Mouse (Mus musculus): ENCODE results near the gene Cntn4.

DNA sequence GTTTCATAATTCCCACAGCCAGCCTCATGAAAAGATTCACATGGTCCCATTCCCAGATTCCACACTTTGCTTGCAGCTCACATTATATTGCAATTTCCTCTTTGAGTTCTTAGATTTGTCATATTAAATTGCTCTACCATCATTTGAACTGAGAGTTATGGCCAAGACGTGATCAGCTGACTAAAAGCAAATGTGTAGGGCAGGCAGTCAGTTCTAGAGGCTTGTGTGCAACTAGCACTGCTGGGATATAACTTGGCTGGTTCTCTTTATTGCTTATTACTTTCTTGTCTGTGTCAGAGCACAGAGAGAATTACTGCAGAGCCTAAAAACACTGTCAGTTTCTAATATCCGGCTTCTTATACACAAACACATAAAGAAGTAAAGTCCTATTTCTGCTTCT, 673.9 kb downstream of the Cntn4 start:
- TF ChIP-seq CTCF (IDR thresholded peaks at IDR 0.05; ENCODE audit: borderline replicate concordance, control insufficient read depth, extremely low read depth, insufficient read depth, low read length, poor library complexity), result no peak
- no peak for TF ChIP-seq POLR2A (IDR thresholded peaks at IDR 0.05; ENCODE audit: control insufficient read depth, extremely low read depth, insufficient read depth, low read length, poor library complexity)

Data from thymus, adult 2 months (tissue).